Mouse (Mus musculus) CH12.LX (cell line): ENCODE data around the gene Bcas2. TPM values are rescaled to one million over a fixed set of nuclear protein-coding genes. Genes with fewer than 3 reads are reported as not detected.

Experiments used
- DNase-seq: peaks from one replicate; pipeline ENCODE4 v3.0.0-alpha.2; 2013; ENCODE audit errors: extremely low read depth
- H3K27ac ChIP-seq: 2 replicates; pipeline ENCODE4 v1.5.1; 2012; ENCODE audit warnings: low read depth, mild to moderate bottlenecking, control low read depth, moderate library complexity; ENCODE audit not compliant: insufficient read depth
- H3K27me3 ChIP-seq: replicated peaks from 2 replicates; pipeline ENCODE3; 2012; ENCODE audit warnings: inconsistent platforms
- H3K36me3 ChIP-seq, 2 experiments: replicated peaks in 1 of 2; 2 replicates each; pipeline versions ENCODE3 to v1.6.1; 2012; ENCODE audit warnings: inconsistent platforms in 1 of 2, low read length in 1 of 2, mild to moderate bottlenecking in 1 of 2, mixed read lengths in 1 of 2, moderate library complexity in 1 of 2; ENCODE audit not compliant: control insufficient read depth in 1 of 2, insufficient read depth in 1 of 2
- H3K4me1 ChIP-seq, 2 experiments: 2 replicates each; pipeline ENCODE4 v1.6.1; 2012; ENCODE audit warnings: inconsistent platforms in 1 of 2, moderate library complexity in 1 of 2; ENCODE audit not compliant: insufficient read depth in 2 of 2, control insufficient read depth in 1 of 2
- H3K4me2 ChIP-seq: 2 replicates; pipeline ENCODE4 v1.6.1; 2012; ENCODE audit warnings: low read depth, mild to moderate bottlenecking, control low read depth; ENCODE audit not compliant: poor library complexity, insufficient read depth, severe bottlenecking
- H3K4me3 ChIP-seq, 3 experiments: fragments of 150-350 bp in 1 of 3; sonication (generic) in 1 of 3; replicated peaks in 1 of 3; 2 replicates each; pipeline versions ENCODE3 to v1.5.1; 2011 to 2012; ENCODE audit warnings: low read depth in 2 of 3, low read length in 2 of 3, mild to moderate bottlenecking in 2 of 3, moderate library complexity in 2 of 3, control low read depth in 1 of 3, improper control_type of control experiment in 1 of 3, inconsistent platforms in 1 of 3, mixed read lengths in 1 of 3; ENCODE audit not compliant: poor library complexity in 1 of 3
- H3K79me2 ChIP-seq: replicated peaks from 2 replicates; pipeline ENCODE4 v1.6.1; 2012; ENCODE audit warnings: mild to moderate bottlenecking, moderate library complexity; ENCODE audit not compliant: control insufficient read depth, poor library complexity, insufficient read depth, severe bottlenecking; ENCODE audit errors: extremely low read depth
- H3K9ac ChIP-seq: 2 replicates; pipeline ENCODE4 v1.6.1; 2012; ENCODE audit warnings: low read depth, mild to moderate bottlenecking, control low read depth, moderate library complexity; ENCODE audit not compliant: insufficient read depth
- H3K9me3 ChIP-seq: replicated peaks from 2 replicates; pipeline ENCODE3; 2012; ENCODE audit warnings: low read length, inconsistent platforms, mixed read lengths
- BHLHE40 ChIP-seq: IDR thresholded peaks from 2 replicates; pipeline ENCODE4 v1.6.1; 2011; ENCODE audit warnings: mild to moderate bottlenecking, low read depth, low read length, improper control_type of control experiment
- CHD1 ChIP-seq: IDR thresholded peaks from 2 replicates; pipeline ENCODE4 v1.6.1; 2012; ENCODE audit warnings: low read depth, low read length, improper control_type of control experiment, inconsistent platforms
- CHD2 ChIP-seq: IDR thresholded peaks from 2 replicates; pipeline ENCODE4 v1.6.1; 2011; ENCODE audit warnings: low read length, improper control_type of control experiment
- CTCF ChIP-seq, 2 experiments: IDR thresholded peaks in 1 of 2; conservative IDR thresholded peaks in 1 of 2; 2 replicates each; pipeline ENCODE4 v1.5.1; 2011 to 2012; ENCODE audit warnings: low read depth in 2 of 2, low read length in 2 of 2, improper control_type of control experiment in 1 of 2, inconsistent platforms in 1 of 2, mild to moderate bottlenecking in 1 of 2, moderate library complexity in 1 of 2
- E2F4 ChIP-seq: IDR thresholded peaks from 2 replicates; pipeline ENCODE4 v1.6.1; 2011; ENCODE audit warnings: low read depth, low read length, improper control_type of control experiment; ENCODE audit not compliant: insufficient replicate concordance
- ELF1 ChIP-seq: IDR thresholded peaks from 2 replicates; pipeline ENCODE4 v1.6.1; 2014; ENCODE audit warnings: low read depth, mild to moderate bottlenecking, inconsistent platforms, low read length, improper control_type of control experiment
- EP300 ChIP-seq: IDR thresholded peaks from 2 replicates; pipeline ENCODE4 v1.6.1; 2011; ENCODE audit warnings: low read length, improper control_type of control experiment
- ETS1 ChIP-seq: conservative IDR thresholded peaks from 2 replicates; pipeline ENCODE4 v1.6.1; 2012; ENCODE audit warnings: low read depth, mild to moderate bottlenecking, inconsistent platforms, low read length, improper control_type of control experiment, moderate library complexity
- GABPA ChIP-seq: IDR thresholded peaks from 2 replicates; pipeline ENCODE4 v1.6.1; 2012; ENCODE audit warnings: low read depth, low read length, improper control_type of control experiment, inconsistent platforms; ENCODE audit not compliant: insufficient replicate concordance
- HCFC1 ChIP-seq: IDR thresholded peaks from 2 replicates; pipeline ENCODE4 v1.6.1; 2012; ENCODE audit warnings: low read depth, mild to moderate bottlenecking, inconsistent platforms, low read length, improper control_type of control experiment
- IRF4 ChIP-seq: IDR thresholded peaks from 2 replicates; pipeline ENCODE4 v1.6.1; 2014; ENCODE audit warnings: low read depth, mild to moderate bottlenecking, inconsistent platforms, low read length, improper control_type of control experiment
- JUN ChIP-seq: IDR thresholded peaks from 2 replicates; pipeline ENCODE4 v1.6.1; 2011; ENCODE audit warnings: low read depth, mild to moderate bottlenecking, low read length, improper control_type of control experiment, moderate library complexity; ENCODE audit not compliant: insufficient read depth
- JUND ChIP-seq: conservative IDR thresholded peaks from 2 replicates; pipeline ENCODE4 v1.6.1; 2011; ENCODE audit warnings: low read depth, low read length, improper control_type of control experiment
- KAT2A ChIP-seq: IDR thresholded peaks from 2 replicates; pipeline ENCODE4 v1.6.1; 2012; ENCODE audit warnings: low read length, improper control_type of control experiment, inconsistent platforms; ENCODE audit not compliant: insufficient replicate concordance
- MAFK ChIP-seq: IDR thresholded peaks from 2 replicates; pipeline ENCODE4 v1.6.1; 2011; ENCODE audit warnings: low read length, improper control_type of control experiment; ENCODE audit not compliant: insufficient replicate concordance
- MAX ChIP-seq: IDR thresholded peaks from 2 replicates; pipeline ENCODE4 v1.6.1; 2011; ENCODE audit warnings: low read length, improper control_type of control experiment
- MAZ ChIP-seq: IDR thresholded peaks from 2 replicates; pipeline ENCODE4 v1.6.1; 2012; ENCODE audit warnings: low read depth, mild to moderate bottlenecking, inconsistent platforms, low read length, improper control_type of control experiment, moderate library complexity
- MEF2A ChIP-seq: IDR thresholded peaks from 2 replicates; pipeline ENCODE4 v1.6.1; 2014; ENCODE audit warnings: low read depth, mild to moderate bottlenecking, inconsistent platforms, low read length, improper control_type of control experiment, borderline replicate concordance
- MXI1 ChIP-seq: IDR thresholded peaks from 2 replicates; pipeline ENCODE4 v1.6.1; 2011; ENCODE audit warnings: mild to moderate bottlenecking, low read depth, low read length, improper control_type of control experiment
- MYC ChIP-seq: IDR thresholded peaks from 2 replicates; pipeline ENCODE4 v1.6.1; 2011; ENCODE audit warnings: low read depth, mild to moderate bottlenecking, improper control_type of control experiment, low read length
- NELFE ChIP-seq: IDR thresholded peaks from 2 replicates; pipeline ENCODE4 v1.6.1; 2011; ENCODE audit warnings: low read depth, low read length, improper control_type of control experiment
- NRF1 ChIP-seq: IDR thresholded peaks from 2 replicates; pipeline ENCODE4 v1.6.1; 2014; ENCODE audit warnings: low read depth, mild to moderate bottlenecking, inconsistent platforms, low read length, improper control_type of control experiment, moderate library complexity
- PAX5 ChIP-seq: IDR thresholded peaks from 2 replicates; pipeline ENCODE4 v1.6.1; 2012; ENCODE audit warnings: low read length, inconsistent platforms, mixed read lengths
- POLR2A ChIP-seq: IDR thresholded peaks from 2 replicates; pipeline ENCODE4 v1.6.1; 2011; ENCODE audit warnings: low read depth, mild to moderate bottlenecking, improper control_type of control experiment, low read length
- POLR2AphosphoS2 ChIP-seq: IDR thresholded peaks from 2 replicates; pipeline ENCODE4 v1.6.1; 2011; ENCODE audit warnings: low read depth, low read length, improper control_type of control experiment
- RAD21 ChIP-seq: IDR thresholded peaks from 2 replicates; pipeline ENCODE4 v1.6.1; 2011; ENCODE audit warnings: low read depth, mild to moderate bottlenecking, low read length, improper control_type of control experiment, moderate library complexity
- RCOR1 ChIP-seq: conservative IDR thresholded peaks from 2 replicates; pipeline ENCODE4 v1.6.1; 2012; ENCODE audit warnings: low read depth, mild to moderate bottlenecking, inconsistent platforms, low read length, improper control_type of control experiment
- SIN3A ChIP-seq: IDR thresholded peaks from 2 replicates; pipeline ENCODE4 v1.6.1; 2012; ENCODE audit warnings: low read length, improper control_type of control experiment, inconsistent platforms
- SMC3 ChIP-seq: IDR thresholded peaks from 2 replicates; pipeline ENCODE4 v1.6.1; 2011; ENCODE audit warnings: low read depth, low read length, improper control_type of control experiment
- TBP ChIP-seq: conservative IDR thresholded peaks from 2 replicates; pipeline ENCODE4 v1.6.1; 2011; ENCODE audit warnings: low read depth, low read length, improper control_type of control experiment
- TCF12 ChIP-seq: IDR thresholded peaks from 2 replicates; pipeline ENCODE4 v1.6.1; 2014; ENCODE audit warnings: low read depth, mild to moderate bottlenecking, inconsistent platforms, low read length, improper control_type of control experiment
- UBTF ChIP-seq: IDR thresholded peaks from 2 replicates; pipeline ENCODE4 v1.6.1; 2012; ENCODE audit warnings: low read depth, mild to moderate bottlenecking, inconsistent platforms, low read length, improper control_type of control experiment, moderate library complexity
- USF1 ChIP-seq: IDR thresholded peaks from 2 replicates; pipeline ENCODE4 v1.6.1; 2014; ENCODE audit warnings: low read depth, mild to moderate bottlenecking, inconsistent platforms, low read length, improper control_type of control experiment
- USF2 ChIP-seq: conservative IDR thresholded peaks from 2 replicates; pipeline ENCODE4 v1.6.1; 2011; ENCODE audit warnings: low read depth, low read length, improper control_type of control experiment
- ZC3H11A ChIP-seq: IDR thresholded peaks from 2 replicates; pipeline ENCODE4 v1.6.1; 2012; ENCODE audit warnings: low read depth, mild to moderate bottlenecking, inconsistent platforms, low read length, improper control_type of control experiment
- ZKSCAN1 ChIP-seq: IDR thresholded peaks from 2 replicates; pipeline ENCODE4 v1.6.1; 2012; ENCODE audit warnings: low read depth, inconsistent platforms, low read length, improper control_type of control experiment, borderline replicate concordance
- ZMIZ1 ChIP-seq: IDR thresholded peaks from 2 replicates; pipeline ENCODE4 v1.6.1; 2012; ENCODE audit warnings: low read depth, mild to moderate bottlenecking, inconsistent platforms, low read length, improper control_type of control experiment
- ZNF384 ChIP-seq: IDR thresholded peaks from 2 replicates; pipeline ENCODE4 v1.6.1; 2012; ENCODE audit warnings: low read depth, low read length, improper control_type of control experiment, inconsistent platforms
- dilution Hi-C: fragments of 300-500 bp; cut with MboI; formaldehyde crosslinking; loops from 2 replicates; pipeline ENCODE4 v1.14.3; 2020; ENCODE audit warnings: low sequenced_read_pairs; ENCODE audit not compliant: extremely low pct_unique_long_range_greater_than_20kb, extremely low pct_ligation_motif_present
- in situ Hi-C: fragments of 300-500 bp; cut with MboI; formaldehyde crosslinking; loops from 3 replicates; pipeline ENCODE4 v1.14.3; 2019; ENCODE audit warnings: low sequenced_read_pairs, low pct_ligation_motif_present, low pct_unique_long_range_greater_than_20kb, mixed read lengths
- polyA plus RNA-seq: library from polyadenylated mRNA; unstranded; fragments of >175 nt; gene quantifications from 2 replicates; pipeline ENCODE4 v1.2.1, GENCODE M21; 2012; ENCODE audit warnings: low read depth; ENCODE audit not compliant: insufficient read length
- total RNA-seq, 2 experiments: library from RNA; depleted of rRNA; stranded (reverse); fragments of 300-350 nt in 1 of 2; fragments of >200 nt in 1 of 2; gene quantifications; 2 replicates each; pipeline ENCODE4 v1.2.3; 2012 to 2014

Gene Bcas2
- total and polyA plus RNA-seq, 3 experiments = 65.3 to 126 (median 111) TPM

- DNase-seq = peak; percentile 88
- Histone ChIP-seq H3K9ac (no peak overlapping the region), H3K4me3 (no peak overlapping the region), H3K36me3 (no peaks in the 10 kb centered on the region), H3K27ac (no peak overlapping the region), H3K4me1 (peaks cover 3 to 20% of the 10 kb centered on the region in 2 experiments), H3K4me2 (no peak overlapping the region), H3K79me2 (no peaks in the 10 kb centered on the region), H3K9me3 (no peaks in the 10 kb centered on the region), H3K27me3 (no peaks in the 10 kb centered on the region)
- in situ Hi-C loops = loop anchor here (25.0 kb wide), 1 partner anchor 156 kb away; no protein-coding TSS in a partner anchor
- dilution Hi-C loops = no loop called here
- TF ChIP-seq SMC3 (no peak), SIN3A (0 out of 2 replicates have a peak, but pooled peaks have one; percentile 25), USF2 (no peak), CHD1 (no peak), TBP (peak; percentile 96), CTCF (conservative IDR thresholded peaks at IDR 0.05 in 1 of 2, IDR thresholded peaks at IDR 0.05 in 1 of 2; ENCODE audit: low read depth in 2 of 2, low read length in 2 of 2) (no peak), ELF1 (peak; percentile 59; the same call in 1 of the 2 replicates), MAX (0 out of 2 replicates have a peak, but pooled peaks have one; percentile 50), MAFK (peak; percentile 75; the same call in 1 of the 2 replicates), USF1 (no peak), MXI1 (no peak), JUND (peak; percentile 91), ZMIZ1 (no peak), EP300 (peak; percentile 92), MYC (peak; percentile 70), NELFE (no peak), POLR2A (no peak), GABPA (no peak), RAD21 (no peak; the same call in 1 of the 2 replicates), ETS1 (peak; percentile 85), IRF4 (peak; percentile 88), MEF2A (peak; percentile 87; the same call in 1 of the 2 replicates), ZNF384 (no peak), TCF12 (peak; percentile 52; the same call in 1 of the 2 replicates), MAZ (peak; percentile 46; the same call in 1 of the 2 replicates), POLR2AphosphoS2 (no peak), KAT2A (0 out of 2 replicates have a peak, but pooled peaks have one; percentile 13), ZKSCAN1 (no peak), JUN (peak; percentile 90), HCFC1 (peak; percentile 25; the same call in 1 of the 2 replicates), ZC3H11A (no peak), RCOR1 (no peak), NRF1 (no peak), CHD2 (0 out of 2 replicates have a peak, but pooled peaks have one; percentile 15), UBTF (no peak), E2F4 (no peak), PAX5 (no peak), BHLHE40 (peak; percentile 73)
Observed at GRCm38 (mm10) chr3:103206393-103206792, 34.9 kb downstream of the Bcas2 start.
